Mouse (Mus musculus): Measurements from ENCODE around the gene Bcl2l14. TPM values are rescaled to one million over a fixed set of nuclear protein-coding genes. Genes with fewer than 3 reads are reported as not detected.
A peak's percentile ranks its signal among the peaks of the same experiment; 100 is the strongest.

Gene Bcl2l14
- 0.78 and 3.0 TPM in 2 replicates for total RNA-seq (2017)

DNA sequence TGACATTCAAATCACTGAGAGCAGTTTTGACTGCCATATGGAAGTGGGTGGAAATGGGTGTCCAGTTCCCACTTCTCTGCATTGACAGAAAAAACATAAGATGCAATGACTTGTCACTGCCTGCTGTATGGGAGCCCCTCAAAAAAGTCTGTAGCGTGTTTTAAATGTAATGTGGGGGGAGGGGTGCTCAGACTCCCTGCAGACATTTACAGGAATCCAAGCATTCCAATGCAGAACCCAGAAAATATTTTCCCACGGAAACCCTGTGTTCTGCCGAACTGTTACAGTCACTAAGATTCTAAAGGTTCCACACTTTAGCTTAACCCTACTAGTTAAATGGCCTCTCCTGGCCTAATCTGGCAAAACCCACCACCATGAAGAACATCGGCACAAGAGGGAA lies at the start of gene Bcl2l14:
TSS of gene Bcl2l14 (plus strand) at position 301 of the 400 bp plus-strand sequence.
- no peak for ATAC-seq (replicated peaks; ENCODE audit: low read depth, poor library complexity, severe bottlenecking)

DNA sequence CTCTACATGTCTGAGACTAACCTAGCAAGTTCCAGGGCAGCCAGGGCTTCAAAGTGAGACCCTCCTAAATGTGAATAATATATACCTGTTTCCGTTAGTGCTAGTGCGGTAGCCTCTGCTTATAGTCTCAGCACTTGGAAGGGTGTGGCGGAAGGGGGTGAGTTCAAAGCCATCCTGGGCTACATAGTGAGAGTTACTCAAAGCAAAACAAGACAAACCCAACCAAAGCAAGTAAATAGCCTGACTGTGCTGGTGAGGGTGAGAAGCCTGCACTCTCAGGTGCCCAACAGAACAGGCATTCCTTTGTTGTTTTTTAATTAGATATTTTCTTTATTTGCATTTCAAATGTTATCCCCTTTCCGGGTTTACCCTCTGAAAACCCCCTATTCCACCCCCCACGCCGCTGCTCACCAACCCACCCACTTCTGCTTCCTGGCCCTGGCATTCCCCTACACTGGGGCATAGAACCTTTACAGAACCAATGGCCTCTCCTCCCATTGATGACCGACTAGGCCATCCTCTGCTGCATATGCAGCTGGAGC lies 47.5 kb upstream of the Bcl2l14 start:
- no peak for ATAC-seq (replicated peaks; ENCODE audit: low read depth, poor library complexity, severe bottlenecking)

GRCm38 (mm10) chr6:134352881-134353280 lies 43.2 kb upstream of the Bcl2l14 start:
- no peak for ATAC-seq (replicated peaks; ENCODE audit: low read depth, poor library complexity, severe bottlenecking)

DNA sequence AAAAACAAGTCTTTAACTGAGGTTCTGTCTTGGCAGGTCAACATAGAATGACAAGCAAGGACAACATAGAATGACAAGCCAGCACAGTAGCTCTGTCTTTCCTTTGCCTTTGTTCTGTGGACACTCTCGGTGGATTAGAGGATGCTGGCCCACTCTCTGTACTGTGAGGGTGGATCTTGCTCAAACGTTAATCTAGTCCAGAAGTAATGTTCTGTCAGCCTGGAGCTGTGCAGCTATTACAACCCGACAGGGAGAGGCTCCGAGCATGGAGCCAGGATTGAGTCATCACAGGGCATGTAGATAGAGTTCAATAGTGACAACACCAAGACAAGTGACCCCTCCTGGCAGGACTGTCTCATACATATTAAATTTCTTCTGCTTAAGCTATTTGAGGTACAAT lies 42.4 kb upstream of the Bcl2l14 start:
- no peak for ATAC-seq (replicated peaks; ENCODE audit: low read depth, poor library complexity, severe bottlenecking)

DNA sequence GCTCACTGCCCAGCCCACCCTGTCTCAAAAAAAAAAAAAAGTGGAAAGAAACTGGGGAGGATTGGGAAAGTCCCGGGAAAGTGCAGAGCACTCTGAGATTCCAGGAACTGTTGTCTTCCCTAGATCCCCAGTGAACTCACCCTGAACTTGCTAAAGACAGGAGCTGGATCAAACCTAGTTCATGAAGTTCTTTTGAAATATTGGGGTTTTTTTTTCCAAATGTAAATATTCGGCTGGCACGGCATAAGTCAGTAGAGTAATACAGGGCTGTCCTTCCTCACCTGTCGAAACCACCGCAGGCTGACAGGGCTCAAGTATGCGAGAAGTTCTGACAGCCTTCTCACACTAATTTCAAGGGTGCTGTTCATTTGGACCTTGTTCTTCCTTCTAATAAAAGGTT lies 38.5 kb upstream of the Bcl2l14 start:
- ATAC-seq (replicated peaks; ENCODE audit: low read depth, poor library complexity, severe bottlenecking), result no peak

DNA sequence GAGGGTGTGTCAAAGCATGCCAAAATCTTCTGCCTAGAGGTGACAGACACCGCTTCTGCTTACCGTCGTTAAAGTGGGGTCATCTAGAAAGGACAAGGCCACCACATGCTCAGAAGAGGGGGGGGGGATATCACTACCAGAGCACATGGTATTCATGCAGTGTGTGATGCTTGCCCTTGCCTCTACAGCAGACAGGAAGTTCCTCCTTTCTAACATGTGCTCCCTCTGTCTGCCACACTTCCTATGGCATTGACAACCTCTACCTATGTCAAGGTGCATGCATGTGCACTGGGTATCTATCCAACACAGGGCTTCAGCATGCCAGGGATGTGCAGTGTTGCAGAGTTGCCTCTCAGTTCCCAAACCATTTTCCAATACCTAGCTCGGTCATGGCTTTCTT lies 36.0 kb upstream of the Bcl2l14 start:
- no peak for ATAC-seq (replicated peaks; ENCODE audit: low read depth, poor library complexity, severe bottlenecking)

DNA sequence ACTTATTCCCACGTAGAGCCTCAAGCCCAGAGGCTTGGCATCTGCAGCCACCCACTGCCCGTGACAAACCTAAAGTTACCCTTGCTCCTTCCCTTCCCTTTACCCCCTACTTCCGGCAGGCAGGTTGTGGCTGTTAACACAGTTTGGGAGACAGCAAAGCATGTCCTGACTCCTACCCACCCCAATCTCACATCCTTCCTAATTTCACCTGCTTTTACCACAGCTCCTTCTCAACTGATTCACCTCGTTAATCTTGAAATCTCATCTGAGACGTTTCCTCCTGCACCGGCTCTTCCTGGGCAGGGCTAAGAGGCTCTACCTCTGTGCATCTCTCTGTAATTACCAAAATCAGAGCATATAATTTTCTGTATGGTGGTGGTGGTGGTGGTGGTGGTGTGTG lies 31.5 kb upstream of the Bcl2l14 start:
- peak; percentile 9 for ATAC-seq (replicated peaks; ENCODE audit: low read depth, poor library complexity, severe bottlenecking)

DNA sequence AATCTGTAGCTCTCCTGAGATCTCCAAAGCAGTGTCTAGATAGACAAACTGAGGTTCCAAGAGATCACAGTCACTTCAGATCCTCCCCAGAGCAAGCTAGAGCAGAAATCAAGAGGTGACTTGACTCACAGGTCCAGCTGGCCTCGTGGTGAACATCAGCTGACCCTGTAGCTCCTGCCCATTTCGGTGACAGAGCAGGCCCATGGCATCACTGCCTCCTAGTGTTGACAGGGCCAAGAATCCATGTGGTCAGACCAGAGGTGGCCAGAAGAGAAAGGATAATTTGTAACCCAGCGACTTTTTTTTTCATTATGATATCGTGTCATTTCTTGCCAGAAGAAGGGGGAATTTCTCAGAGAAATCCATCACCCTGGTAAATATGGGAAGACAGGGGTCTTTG lies 30.2 kb upstream of the Bcl2l14 start:
- ATAC-seq (replicated peaks; ENCODE audit: low read depth, poor library complexity, severe bottlenecking), result peak; percentile 30; the same call in 1 of the 2 replicates

- ATAC-seq (replicated peaks; ENCODE audit: low read depth, poor library complexity, severe bottlenecking), result peak; percentile 77
These were observed 29.5 kb upstream of the Bcl2l14 start for GRCm38 (mm10) chr6:134366366-134367351.

- peak; percentile 2; the same call in 1 of the 2 replicates for ATAC-seq (replicated peaks; ENCODE audit: low read depth, poor library complexity, severe bottlenecking)
These were observed 28.5 kb upstream of the Bcl2l14 start for GRCm38 (mm10) chr6:134367366-134368281.

DNA sequence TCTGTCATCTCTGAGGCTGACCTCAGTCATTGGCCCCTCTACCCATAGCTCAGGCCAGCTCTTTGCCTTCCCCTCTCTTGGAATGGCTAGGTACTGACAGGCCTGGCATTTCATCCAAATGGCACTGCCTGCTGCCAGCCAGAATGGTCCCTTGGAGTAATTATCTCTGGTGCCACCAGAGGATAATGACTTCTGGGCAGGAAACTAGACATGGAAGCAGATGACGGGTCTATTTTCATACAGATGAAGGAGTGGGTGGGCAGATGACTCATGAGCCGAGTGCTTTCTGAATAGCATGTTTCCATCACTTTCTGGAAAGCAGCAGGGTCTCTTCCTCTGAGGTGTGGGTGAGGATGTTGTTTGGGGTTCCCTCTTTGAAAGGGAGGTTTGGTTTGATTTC lies 23.2 kb upstream of the Bcl2l14 start:
- no peak for ATAC-seq (replicated peaks; ENCODE audit: low read depth, poor library complexity, severe bottlenecking)

GRCm38 (mm10) chr6:134377201-134377600 lies 18.9 kb upstream of the Bcl2l14 start:
- no peak for ATAC-seq (replicated peaks; ENCODE audit: low read depth, poor library complexity, severe bottlenecking)

DNA sequence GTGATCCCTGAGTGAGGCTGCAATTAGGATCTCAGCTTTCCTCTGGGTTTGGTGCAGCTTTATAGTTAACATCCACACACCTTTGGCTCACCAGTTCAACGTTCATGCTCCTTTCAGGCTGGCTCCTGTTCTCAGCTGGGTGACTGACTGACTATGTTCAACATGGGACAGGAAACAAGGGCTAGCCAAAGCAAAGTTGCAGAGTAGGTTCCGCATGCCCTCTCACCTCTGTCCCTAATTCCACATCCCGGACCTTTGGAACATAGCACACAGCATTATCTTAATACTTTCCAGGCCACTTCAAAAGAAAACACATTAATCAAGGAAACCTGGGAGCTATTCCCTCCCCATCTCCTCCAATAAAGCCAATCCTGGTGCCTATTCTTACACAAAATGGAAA lies 18.3 kb upstream of the Bcl2l14 start:
- ATAC-seq (replicated peaks; ENCODE audit: low read depth, poor library complexity, severe bottlenecking), result no peak

- no peak for ATAC-seq (replicated peaks; ENCODE audit: low read depth, poor library complexity, severe bottlenecking)
These were observed 14.7 kb upstream of the Bcl2l14 start for GRCm38 (mm10) chr6:134381462-134381861.

GRCm38 (mm10) chr6:134385931-134386330 lies 10.2 kb upstream of the Bcl2l14 start:
- no peak for ATAC-seq (replicated peaks; ENCODE audit: low read depth, poor library complexity, severe bottlenecking)

- 0 out of 2 replicates have a peak, but pooled peaks have one; percentile 26 for ATAC-seq (replicated peaks; ENCODE audit: low read depth, poor library complexity, severe bottlenecking)
These were observed 8.7 kb upstream of the Bcl2l14 start for GRCm38 (mm10) chr6:134387396-134387795.

DNA sequence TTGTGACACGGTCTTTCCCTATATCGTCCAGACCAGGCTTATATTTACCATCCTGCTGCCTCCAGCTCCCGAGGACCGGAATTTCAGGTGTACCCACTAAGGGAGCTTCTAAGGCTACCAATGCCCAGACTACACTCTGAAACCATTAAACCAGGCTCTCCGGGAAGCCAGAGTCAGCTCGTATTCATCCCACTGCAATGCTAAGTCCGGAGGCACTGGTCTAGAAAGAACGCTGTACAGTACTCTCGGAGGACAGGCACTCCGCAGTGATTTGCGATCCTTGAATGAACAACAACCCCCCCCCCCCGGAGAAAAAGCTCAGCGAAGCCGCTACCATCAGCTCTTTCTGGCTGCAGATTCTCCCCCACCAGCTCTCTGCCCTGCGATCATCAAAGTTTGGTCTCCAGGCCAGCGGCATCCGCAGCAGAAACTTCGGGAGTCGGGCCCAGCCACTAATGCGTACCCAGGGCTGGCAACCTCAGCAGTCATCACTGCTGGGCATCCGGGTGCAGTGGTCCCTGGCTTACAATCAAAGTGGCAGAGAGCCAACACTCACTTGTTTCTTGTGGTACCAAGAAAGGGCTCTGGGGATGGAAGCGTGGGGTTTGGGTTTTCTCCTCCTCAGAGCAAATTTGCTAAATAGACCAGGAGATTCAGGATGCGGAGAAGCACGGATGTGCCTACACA lies 7.6 kb upstream of the Bcl2l14 start:
- ATAC-seq (replicated peaks; ENCODE audit: low read depth, poor library complexity, severe bottlenecking), result no peak

DNA sequence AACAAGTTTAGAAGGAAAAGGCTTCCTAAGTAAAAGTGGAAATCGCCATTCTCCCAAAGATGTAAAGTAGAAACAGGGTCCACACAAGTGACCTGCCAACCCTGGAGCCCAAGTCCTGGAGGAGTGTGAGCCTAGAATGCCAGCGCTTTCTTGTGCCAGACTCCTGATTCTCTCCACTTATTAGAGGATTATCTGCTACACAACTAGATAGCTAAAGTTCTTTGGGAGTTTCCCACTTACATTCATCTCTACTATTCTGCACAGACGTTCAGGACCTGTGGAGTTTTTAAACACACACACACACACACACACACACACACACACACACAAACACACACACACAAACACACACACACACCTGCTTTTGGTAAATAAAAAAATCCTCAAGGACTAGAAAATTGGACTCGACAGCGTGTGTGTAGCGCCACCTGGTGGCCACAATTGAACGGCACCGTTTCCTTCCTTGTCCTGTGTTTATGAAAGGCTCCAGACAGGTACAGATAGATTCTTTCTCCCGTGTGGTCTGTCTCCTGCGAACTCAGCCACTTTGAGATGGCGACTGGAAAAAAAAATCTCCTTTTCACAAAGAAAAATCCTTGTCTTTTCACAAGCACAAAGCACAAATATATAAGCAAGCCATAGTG lies 6.7 kb upstream of the Bcl2l14 start:
- ATAC-seq (replicated peaks; ENCODE audit: low read depth, poor library complexity, severe bottlenecking), result peak; percentile 48

- no peak for ATAC-seq (replicated peaks; ENCODE audit: low read depth, poor library complexity, severe bottlenecking)
These were observed 6.2 kb upstream of the Bcl2l14 start for GRCm38 (mm10) chr6:134389917-134390316.

All from common myeloid progenitor, adult 5-6 weeks (primary cell).